Mouse (Mus musculus): ENCODE results near the gene Cyfip1. TPM values are rescaled to one million over a fixed set of nuclear protein-coding genes. Genes with fewer than 3 reads are reported as not detected.

The Cyfip1 gene
- polyA plus RNA-seq, 1 experiment from 2014 or later = 18.8 TPM

- H3K4me1 ChIP-seq (replicated peaks) = peaks cover 9% of the 10 kb centered on the region
- no peak overlapping the region for H3K27ac ChIP-seq
- peaks cover 27% of the 10 kb centered on the region for H3K36me3 ChIP-seq
- no peak for ATAC-seq (ENCODE audit: low read depth)
- H3K4me3 ChIP-seq (replicated peaks) = no peak overlapping the region
- H3K9ac ChIP-seq = no peak overlapping the region
- H3K9me3 ChIP-seq (replicated peaks) = no peaks in the 10 kb centered on the region
- H3K4me2 ChIP-seq = no peak overlapping the region
- no peaks in the 10 kb centered on the region for H3K27me3 ChIP-seq
- WGBS (ENCODE audit: insufficient replicate concordance) = 82% methylated on average over 3 of the region's 3 CpGs
- DNase-seq = no peak
Measured at GRCm38 (mm10) chr7:55957178-55957577, 115.6 kb downstream of the Cyfip1 start.

- Histone ChIP-seq H3K27me3 (no peaks in the 10 kb centered on the region), H3K9ac (no peak overlapping the region), H3K36me3 (peaks cover 27% of the 10 kb centered on the region), H3K4me1 (replicated peaks) (peaks cover 13% of the 10 kb centered on the region), H3K4me3 (replicated peaks) (no peak overlapping the region), H3K4me2 (no peak overlapping the region), H3K27ac (no peak overlapping the region), H3K9me3 (replicated peaks) (no peaks in the 10 kb centered on the region)
- no peak for DNase-seq
- no peak for ATAC-seq (ENCODE audit: low read depth)
- WGBS (ENCODE audit: insufficient replicate concordance) = 82% methylated on average over 4 of the region's 4 CpGs
Measured at GRCm38 (mm10) chr7:55957916-55958315, 116.4 kb downstream of the Cyfip1 start.

- ATAC-seq (ENCODE audit: low read depth) (no peak), DNase-seq (no peak)
- H3K4me3 ChIP-seq (replicated peaks) = no peak overlapping the region
- no peak overlapping the region for H3K27ac ChIP-seq
- 91% methylated on average over 3 of the region's 3 CpGs for WGBS (ENCODE audit: insufficient replicate concordance)
- H3K9ac ChIP-seq = no peak overlapping the region
- H3K4me1 ChIP-seq (replicated peaks) = peaks cover 23% of the 10 kb centered on the region
- no peaks in the 10 kb centered on the region for H3K9me3 ChIP-seq (replicated peaks)
- peaks cover 16% of the 10 kb centered on the region for H3K36me3 ChIP-seq
- no peak overlapping the region for H3K4me2 ChIP-seq
- H3K27me3 ChIP-seq = no peaks in the 10 kb centered on the region
Measured at GRCm38 (mm10) chr7:55959801-55960200, 118.3 kb downstream of the Cyfip1 start.

- H3K4me1 ChIP-seq (replicated peaks) = peaks cover 26% of the 10 kb centered on the region
- no peaks in the 10 kb centered on the region for H3K9me3 ChIP-seq (replicated peaks)
- DNase-seq = no peak
- no peak overlapping the region for H3K27ac ChIP-seq
- peak overlapping the region; percentile 66 for H3K4me2 ChIP-seq
- no peaks in the 10 kb centered on the region for H3K27me3 ChIP-seq
- peak overlapping the region; percentile 18; the same call in 1 of the 2 replicates for H3K9ac ChIP-seq
- H3K4me3 ChIP-seq (replicated peaks) = peak overlapping the region; percentile 37
- ATAC-seq (ENCODE audit: low read depth) = no peak
- 88% methylated on average over 1 of the region's 1 CpGs for WGBS (ENCODE audit: insufficient replicate concordance)
- peaks cover 10% of the 10 kb centered on the region; the same call in 1 of the 2 replicates for H3K36me3 ChIP-seq
Measured at GRCm38 (mm10) chr7:55960506-55960905, 119.0 kb downstream of the Cyfip1 start.

GRCm38 (mm10) chr7:55962004-55962908 is 120.7 kb downstream of the Cyfip1 start, which contains the start of gene Nipa2:
Nipa2 (minus strand) TSS chr7:55962476.
- WGBS (ENCODE audit: insufficient replicate concordance) = under 1% methylated on average over 70 of the region's 70 CpGs
- peak within 1 kb of the TSS; percentile 93 for H3K9ac ChIP-seq
- peak within 1 kb of the TSS; percentile 80 for H3K4me3 ChIP-seq (replicated peaks)
- DNase-seq = peak; percentile 91
- H3K36me3 ChIP-seq = peaks cover 10% of the 10 kb centered on the region; the same call in 1 of the 2 replicates
- H3K27me3 ChIP-seq = no peaks in the 10 kb centered on the region
- ATAC-seq (ENCODE audit: low read depth) = peak; percentile 96
- H3K9me3 ChIP-seq (replicated peaks) = no peaks in the 10 kb centered on the region
- H3K27ac ChIP-seq = peak within 1 kb of the TSS; percentile 91
- H3K4me2 ChIP-seq = peak within 1 kb of the TSS; percentile 80
- peaks cover 31% of the 10 kb centered on the region for H3K4me1 ChIP-seq (replicated peaks)

GRCm38 (mm10) chr7:55966866-55967460 is 125.4 kb downstream of the Cyfip1 start:
- Histone ChIP-seq H3K9ac (no peak overlapping the region), H3K4me3 (replicated peaks) (no peak overlapping the region), H3K27me3 (no peaks in the 10 kb centered on the region), H3K9me3 (replicated peaks) (no peaks in the 10 kb centered on the region), H3K4me1 (replicated peaks) (peaks cover 43% of the 10 kb centered on the region), H3K27ac (no peak overlapping the region), H3K4me2 (no peak overlapping the region), H3K36me3 (no peaks in the 10 kb centered on the region)
- WGBS (ENCODE audit: insufficient replicate concordance) = 42% methylated on average over 3 of the region's 3 CpGs
- no peak for DNase-seq
- ATAC-seq (ENCODE audit: low read depth) = no peak

- peak overlapping the region; percentile 64 for H3K9ac ChIP-seq
- peak overlapping the region; percentile 56 for H3K27ac ChIP-seq
- peak overlapping the region; percentile 69 for H3K4me2 ChIP-seq
- H3K27me3 ChIP-seq = no peaks in the 10 kb centered on the region
- H3K36me3 ChIP-seq = no peaks in the 10 kb centered on the region
- peaks cover 34% of the 10 kb centered on the region for H3K4me1 ChIP-seq (replicated peaks)
- peak; percentile 86 for ATAC-seq (ENCODE audit: low read depth)
- no peak for DNase-seq
- peak overlapping the region; percentile 56 for H3K4me3 ChIP-seq (replicated peaks)
- no peaks in the 10 kb centered on the region for H3K9me3 ChIP-seq (replicated peaks)
- 9% methylated on average over 16 of the region's 16 CpGs for WGBS (ENCODE audit: insufficient replicate concordance)
Measured at GRCm38 (mm10) chr7:55968258-55968901, 126.8 kb downstream of the Cyfip1 start.

- H3K4me2 ChIP-seq = 0 out of 2 replicates have a peak overlapping the region, but pooled peaks have one; percentile 8
- H3K4me3 ChIP-seq (replicated peaks) = no peak overlapping the region
- 17% methylated on average over 1 of the region's 1 CpGs for WGBS (ENCODE audit: insufficient replicate concordance)
- no peaks in the 10 kb centered on the region for H3K27me3 ChIP-seq
- 0 out of 2 replicates have a peak overlapping the region, but pooled peaks have one; percentile 28 for H3K9ac ChIP-seq
- no peak for ATAC-seq (ENCODE audit: low read depth)
- H3K9me3 ChIP-seq (replicated peaks) = 0 out of 2 replicates have a peak, but pooled peaks cover 2% of the 10 kb centered on the region
- H3K27ac ChIP-seq = peak overlapping the region; percentile 35; the same call in 1 of the 2 replicates
- H3K36me3 ChIP-seq = peaks cover 3% of the 10 kb centered on the region
- peaks cover 31% of the 10 kb centered on the region for H3K4me1 ChIP-seq (replicated peaks)
- DNase-seq = no peak
Measured at GRCm38 (mm10) chr7:55969415-55969814, 127.9 kb downstream of the Cyfip1 start.

- Histone ChIP-seq H3K4me3 (replicated peaks) (no peak overlapping the region), H3K4me1 (replicated peaks) (peaks cover 1% of the 10 kb centered on the region), H3K27ac (no peak overlapping the region), H3K36me3 (peaks cover 24% of the 10 kb centered on the region), H3K9ac (no peak overlapping the region), H3K27me3 (no peaks in the 10 kb centered on the region), H3K9me3 (replicated peaks) (0 out of 2 replicates have a peak, but pooled peaks cover 2% of the 10 kb centered on the region), H3K4me2 (no peak overlapping the region)
- 88% methylated on average over 2 of the region's 2 CpGs for WGBS (ENCODE audit: insufficient replicate concordance)
- DNase-seq = no peak
- ATAC-seq (ENCODE audit: low read depth) = no peak
Measured at GRCm38 (mm10) chr7:55974429-55974828, 132.9 kb downstream of the Cyfip1 start.

- DNase-seq (no peak), ATAC-seq (ENCODE audit: low read depth) (peak; percentile 78)
- Histone ChIP-seq H3K27ac (peak overlapping the region; percentile 86), H3K4me2 (peak overlapping the region; percentile 36), H3K4me3 (replicated peaks) (no peak overlapping the region), H3K9me3 (replicated peaks) (no peaks in the 10 kb centered on the region), H3K27me3 (no peaks in the 10 kb centered on the region), H3K36me3 (peaks cover 41% of the 10 kb centered on the region), H3K9ac (no peak overlapping the region), H3K4me1 (replicated peaks) (peaks cover 33% of the 10 kb centered on the region)
- 57% methylated on average over 2 of the region's 2 CpGs for WGBS (ENCODE audit: insufficient replicate concordance)
Measured at GRCm38 (mm10) chr7:55981511-55981910, 140.0 kb downstream of the Cyfip1 start.
